Mouse (Mus musculus) forebrain, embryonic 12.5 days (tissue): Measurements from ENCODE around the gene Zfand3. TPM values are rescaled to one million over a fixed set of nuclear protein-coding genes. Genes with fewer than 3 reads are reported as not detected.
A peak's percentile ranks its signal among the peaks of the same experiment; 100 is the strongest.

Experiments used
- ATAC-seq: fragments of 200-750 bp; cut with Nextera tagmentation; 2 replicates; pipeline ENCODE4 v1.8.0; 2017; ENCODE audit warnings: moderate TSS enrichment; ENCODE audit not compliant: low FRiP score
- H3K27ac ChIP-seq: fragments of 300-500 bp; sonication (generic); 2 replicates; pipeline ENCODE4 v1.5.1; 2016; ENCODE audit warnings: mild to moderate bottlenecking
- H3K27me3 ChIP-seq: fragments of 300-500 bp; sonication (generic); 2 replicates; pipeline ENCODE4 v1.6.1; 2016; ENCODE audit warnings: mild to moderate bottlenecking
- H3K36me3 ChIP-seq: fragments of 300-500 bp; sonication (generic); replicated peaks from 2 replicates; pipeline ENCODE4 v1.6.1; 2016; ENCODE audit warnings: mild to moderate bottlenecking
- H3K4me1 ChIP-seq: fragments of 300-500 bp; sonication (generic); 2 replicates; pipeline ENCODE4 v1.6.1; 2016
- H3K4me2 ChIP-seq: fragments of 300-500 bp; sonication (generic); 2 replicates; pipeline ENCODE4 v1.6.1; 2016; ENCODE audit warnings: mild to moderate bottlenecking, moderate library complexity
- H3K4me3 ChIP-seq: fragments of 300-500 bp; sonication (generic); replicated peaks from 2 replicates; pipeline ENCODE4 v1.5.1; 2016; ENCODE audit warnings: mild to moderate bottlenecking
- H3K9ac ChIP-seq: fragments of 300-500 bp; sonication (generic); 2 replicates; pipeline ENCODE4 v1.6.1; 2016; ENCODE audit warnings: mild to moderate bottlenecking
- H3K9me3 ChIP-seq: fragments of 300-500 bp; sonication (generic); 2 replicates; pipeline ENCODE4 v1.6.1; 2016
- WGBS: fragments of 180-500 bp; shearing (Covaris S2); methylation state at CpG from one replicate; pipeline ENCODE4 v1.1.7; 2016; 5-methylcytosine and 5-hydroxymethylcytosine counted together
- polyA plus RNA-seq: library from polyadenylated mRNA; unstranded; fragments of >200 nt; fragmentation: Nextera tagmentation; extraction: Ambion mirVana; gene quantifications from 2 replicates; pipeline ENCODE4 v1.2.1, GENCODE M21; 2016

The Zfand3 gene
- polyA plus RNA-seq, 1 experiment from 2014 or later: 77.3 TPM

DNA sequence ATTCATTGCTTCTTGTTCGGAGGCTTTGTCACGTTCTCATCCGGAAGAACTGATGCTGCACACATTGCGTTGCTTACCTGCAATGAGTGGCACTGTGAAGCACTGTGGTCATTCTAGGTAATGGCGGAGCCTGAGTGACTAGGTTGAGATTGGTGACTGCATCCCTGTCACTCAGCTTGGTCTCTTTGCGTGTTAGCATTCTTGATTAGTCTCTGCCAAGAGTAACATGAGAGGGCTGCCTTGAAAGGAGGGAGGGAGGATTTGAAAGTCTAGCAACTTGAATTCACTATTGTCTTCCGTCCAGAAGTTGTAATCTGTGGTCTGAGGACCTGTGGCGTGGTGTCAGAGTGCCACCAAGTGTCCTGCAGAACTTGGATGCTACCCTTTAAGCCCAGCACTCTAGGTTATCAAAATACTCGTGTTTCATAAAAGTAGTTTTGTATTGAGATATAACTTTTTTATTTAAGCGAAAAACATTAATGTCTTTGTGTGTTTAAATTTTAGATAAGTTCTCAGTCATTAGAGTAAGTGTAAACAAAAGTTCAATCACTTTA, 141.1 kb downstream of the Zfand3 start:
- no peak overlapping the region for H3K27ac ChIP-seq
- H3K9me3 ChIP-seq: no peaks in the 10 kb centered on the region
- ATAC-seq: no peak
- H3K36me3 ChIP-seq: no peaks in the 10 kb centered on the region; the same call in 1 of the 2 replicates
- 73% methylated on average over 10 of the region's 10 CpGs for WGBS
- H3K4me1 ChIP-seq: peaks cover 60% of the 10 kb centered on the region
- no peak overlapping the region for H3K9ac ChIP-seq
- H3K4me2 ChIP-seq: no peak overlapping the region
- H3K4me3 ChIP-seq: no peak overlapping the region
- H3K27me3 ChIP-seq: no peaks in the 10 kb centered on the region

DNA sequence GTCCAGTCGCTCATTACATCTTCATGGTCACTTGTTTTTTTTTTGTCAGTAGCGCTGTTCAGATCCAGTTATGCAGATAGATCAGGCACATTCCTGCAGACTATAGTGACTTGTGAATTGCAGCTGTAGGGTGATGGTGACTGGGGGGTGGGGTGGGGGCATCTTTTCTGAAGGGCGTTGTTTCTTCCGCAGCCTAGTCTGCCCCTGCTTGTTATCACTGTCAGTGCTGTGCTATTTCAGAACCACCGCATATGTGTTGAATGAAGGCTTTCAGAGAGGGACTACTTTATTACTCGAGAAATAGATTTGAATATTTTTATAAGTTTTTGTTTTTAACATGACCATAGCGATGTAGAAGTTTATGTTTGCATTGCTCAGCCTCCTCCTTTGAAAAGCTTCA, 142.0 kb downstream of the Zfand3 start:
- no peak for ATAC-seq
- no peaks in the 10 kb centered on the region for H3K9me3 ChIP-seq
- WGBS: 81% methylated on average over 7 of the region's 7 CpGs
- no peaks in the 10 kb centered on the region for H3K27me3 ChIP-seq
- H3K4me3 ChIP-seq: no peak overlapping the region
- H3K4me2 ChIP-seq: no peak overlapping the region
- no peak overlapping the region for H3K27ac ChIP-seq
- H3K4me1 ChIP-seq: peaks cover 60% of the 10 kb centered on the region
- no peak overlapping the region for H3K9ac ChIP-seq
- no peaks in the 10 kb centered on the region; the same call in 1 of the 2 replicates for H3K36me3 ChIP-seq

DNA sequence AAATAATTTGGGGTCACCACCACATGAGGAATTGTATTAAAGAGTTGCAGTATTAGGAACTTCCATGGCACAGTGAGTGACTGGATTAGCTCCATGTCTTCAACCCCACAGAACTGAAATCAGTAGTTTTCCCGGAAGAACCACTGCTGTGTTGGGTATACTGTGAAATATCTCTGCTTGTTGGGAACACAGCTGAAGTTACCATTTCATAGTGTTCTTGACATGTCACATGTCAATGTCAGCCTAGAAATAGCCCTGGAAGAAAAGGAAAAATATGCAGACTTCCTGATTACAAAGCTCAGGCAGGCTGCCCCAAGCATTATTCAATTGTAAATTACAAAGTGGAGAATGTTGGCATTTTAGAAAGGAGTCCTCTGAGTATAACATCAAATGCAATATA, 143.4 kb downstream of the Zfand3 start:
- Histone ChIP-seq H3K27me3 (no peaks in the 10 kb centered on the region), H3K4me1 (peaks cover 60% of the 10 kb centered on the region), H3K4me2 (no peak overlapping the region), H3K9me3 (no peaks in the 10 kb centered on the region), H3K9ac (no peak overlapping the region), H3K36me3 (no peaks in the 10 kb centered on the region; the same call in 1 of the 2 replicates), H3K4me3 (no peak overlapping the region), H3K27ac (no peak overlapping the region)
- ATAC-seq: no peak
- WGBS: 73% methylated on average over 1 of the region's 1 CpGs

DNA sequence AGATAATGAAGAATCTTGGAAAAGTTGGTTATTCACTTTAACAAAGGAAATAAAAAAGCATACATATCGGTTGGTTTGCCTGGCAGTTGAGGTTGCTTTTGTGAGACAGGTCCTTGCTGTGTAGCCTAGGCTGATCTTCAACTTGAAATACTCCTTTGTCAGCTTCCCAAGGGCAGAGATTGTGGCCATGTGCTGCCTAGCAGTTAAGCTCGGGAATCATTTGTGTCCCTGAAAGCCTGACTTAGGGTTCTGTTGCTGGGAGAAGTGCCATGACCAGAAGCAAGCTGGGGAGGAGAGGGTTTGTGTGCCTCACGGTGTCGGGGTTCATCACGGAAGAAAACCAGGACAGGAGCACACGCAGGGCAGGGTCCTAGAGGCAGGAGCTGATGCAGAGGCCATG, 143.8 kb downstream of the Zfand3 start:
- no peak for ATAC-seq
- no peak overlapping the region for H3K4me2 ChIP-seq
- peak overlapping the region; percentile 51; the same call in 1 of the 2 replicates for H3K27ac ChIP-seq
- H3K4me1 ChIP-seq: peaks cover 56% of the 10 kb centered on the region
- no peaks in the 10 kb centered on the region; the same call in 1 of the 2 replicates for H3K36me3 ChIP-seq
- no peak overlapping the region for H3K4me3 ChIP-seq
- H3K9ac ChIP-seq: no peak overlapping the region
- H3K9me3 ChIP-seq: no peaks in the 10 kb centered on the region
- 71% methylated on average over 6 of the region's 6 CpGs for WGBS
- H3K27me3 ChIP-seq: no peaks in the 10 kb centered on the region

DNA sequence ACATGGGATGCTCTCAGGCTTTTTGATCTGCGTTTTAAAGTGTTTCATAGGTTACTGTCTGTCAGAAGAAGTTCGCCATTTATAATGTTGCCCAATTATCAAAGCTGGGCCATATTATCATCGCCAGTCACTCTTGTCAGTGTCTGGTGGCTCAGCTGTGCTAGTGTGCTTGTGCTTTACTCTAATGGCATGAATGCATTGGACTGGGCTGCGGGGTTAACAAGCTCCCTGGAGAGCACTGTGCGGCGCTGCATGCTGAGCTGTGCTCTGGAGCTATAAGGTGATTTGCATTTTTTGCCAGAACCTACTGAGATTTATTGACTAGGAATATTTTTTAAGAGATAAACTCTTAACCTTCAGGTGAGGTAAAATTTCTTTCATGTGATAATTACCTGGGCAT, 145.4 kb downstream of the Zfand3 start:
- 59% methylated on average over 6 of the region's 6 CpGs for WGBS
- no peak overlapping the region for H3K4me2 ChIP-seq
- H3K27me3 ChIP-seq: no peaks in the 10 kb centered on the region
- no peaks in the 10 kb centered on the region for H3K36me3 ChIP-seq
- no peak overlapping the region for H3K4me3 ChIP-seq
- ATAC-seq: peak; percentile 65; the same call in 1 of the 2 replicates
- H3K9ac ChIP-seq: no peak overlapping the region
- no peak overlapping the region for H3K27ac ChIP-seq
- no peaks in the 10 kb centered on the region for H3K9me3 ChIP-seq
- H3K4me1 ChIP-seq: peaks cover 56% of the 10 kb centered on the region

DNA sequence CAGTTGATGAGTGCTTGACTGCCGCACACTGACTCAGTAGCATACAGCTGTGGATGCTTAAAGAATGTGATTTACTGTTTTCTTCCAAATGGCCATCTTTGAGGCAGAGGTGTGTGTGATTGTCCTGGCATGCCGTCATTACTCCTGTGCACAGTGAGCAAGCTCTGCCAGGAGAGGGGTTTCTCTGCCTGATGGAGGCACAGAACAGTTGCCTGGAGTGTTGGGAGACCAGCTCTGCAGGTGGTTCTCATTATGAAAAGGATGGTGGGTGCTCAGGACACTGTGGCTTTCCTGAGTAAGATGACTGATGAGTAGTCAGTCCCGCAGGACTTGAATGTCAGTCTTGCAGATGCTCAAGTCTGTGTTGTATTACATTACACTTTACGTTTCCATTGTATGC, 149.6 kb downstream of the Zfand3 start:
- Histone ChIP-seq H3K4me3 (no peak overlapping the region), H3K4me1 (peaks cover 45% of the 10 kb centered on the region), H3K27ac (no peak overlapping the region), H3K36me3 (no peaks in the 10 kb centered on the region), H3K4me2 (no peak overlapping the region), H3K27me3 (no peaks in the 10 kb centered on the region), H3K9ac (no peak overlapping the region), H3K9me3 (no peaks in the 10 kb centered on the region)
- 80% methylated on average over 4 of the region's 4 CpGs for WGBS
- no peak for ATAC-seq

DNA sequence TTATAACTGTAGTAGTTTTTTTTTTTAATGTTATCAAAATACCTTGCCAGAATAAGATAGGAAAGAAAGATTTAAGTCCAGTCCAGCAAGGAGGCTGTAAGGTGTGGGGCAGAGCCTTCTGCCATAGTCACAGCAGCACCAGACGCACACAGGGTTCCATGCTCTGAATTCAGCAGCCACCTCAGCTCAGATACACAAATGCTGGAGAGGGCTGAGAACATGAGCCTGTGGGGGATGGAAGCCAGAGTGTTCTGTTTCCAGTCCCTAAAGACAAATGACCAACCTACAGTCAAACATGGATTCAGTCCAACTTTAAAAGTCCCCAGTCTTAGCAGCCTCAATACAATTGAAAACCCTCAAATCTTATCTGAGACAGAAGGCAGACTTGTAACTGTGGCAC, 150.3 kb downstream of the Zfand3 start:
- no peaks in the 10 kb centered on the region for H3K27me3 ChIP-seq
- H3K4me1 ChIP-seq: peaks cover 38% of the 10 kb centered on the region
- no peak overlapping the region for H3K4me3 ChIP-seq
- WGBS: 70% methylated on average over 1 of the region's 1 CpGs
- 0 out of 2 replicates have a peak overlapping the region, but pooled peaks have one; percentile 19 for H3K27ac ChIP-seq
- H3K4me2 ChIP-seq: no peak overlapping the region
- H3K9me3 ChIP-seq: no peaks in the 10 kb centered on the region
- ATAC-seq: no peak
- no peak overlapping the region for H3K9ac ChIP-seq
- no peaks in the 10 kb centered on the region for H3K36me3 ChIP-seq

DNA sequence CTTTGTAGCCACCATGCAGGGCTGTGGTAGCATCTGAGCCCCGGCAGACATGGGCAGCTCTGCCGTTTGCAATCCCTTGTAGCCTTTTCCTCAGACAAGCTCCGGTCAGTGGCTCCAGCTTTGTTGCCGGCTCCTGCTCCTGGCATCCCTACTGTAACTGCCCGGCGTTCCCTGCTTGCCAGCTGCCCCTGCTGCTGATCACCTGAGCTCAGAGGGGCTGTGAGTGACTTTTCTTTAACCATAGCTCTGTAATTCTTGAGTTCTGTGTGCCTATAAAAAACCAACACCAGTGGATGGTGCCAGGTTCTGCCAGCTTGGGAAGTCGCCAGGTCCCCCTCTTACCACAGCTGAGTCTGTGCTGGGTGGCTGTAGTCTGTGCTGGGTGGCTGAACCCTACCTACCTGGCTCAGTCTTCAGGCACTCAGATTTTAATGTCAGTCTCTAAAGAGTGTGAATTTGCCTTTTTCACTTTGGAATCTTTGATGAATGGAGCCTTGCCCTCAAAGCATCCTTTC, 150.9 kb downstream of the Zfand3 start:
- Histone ChIP-seq H3K9ac (no peak overlapping the region), H3K4me2 (no peak overlapping the region), H3K27me3 (no peaks in the 10 kb centered on the region), H3K4me1 (peaks cover 33% of the 10 kb centered on the region), H3K27ac (no peak overlapping the region), H3K36me3 (no peaks in the 10 kb centered on the region), H3K4me3 (no peak overlapping the region), H3K9me3 (no peaks in the 10 kb centered on the region)
- no peak for ATAC-seq
- WGBS: 73% methylated on average over 7 of the region's 7 CpGs

DNA sequence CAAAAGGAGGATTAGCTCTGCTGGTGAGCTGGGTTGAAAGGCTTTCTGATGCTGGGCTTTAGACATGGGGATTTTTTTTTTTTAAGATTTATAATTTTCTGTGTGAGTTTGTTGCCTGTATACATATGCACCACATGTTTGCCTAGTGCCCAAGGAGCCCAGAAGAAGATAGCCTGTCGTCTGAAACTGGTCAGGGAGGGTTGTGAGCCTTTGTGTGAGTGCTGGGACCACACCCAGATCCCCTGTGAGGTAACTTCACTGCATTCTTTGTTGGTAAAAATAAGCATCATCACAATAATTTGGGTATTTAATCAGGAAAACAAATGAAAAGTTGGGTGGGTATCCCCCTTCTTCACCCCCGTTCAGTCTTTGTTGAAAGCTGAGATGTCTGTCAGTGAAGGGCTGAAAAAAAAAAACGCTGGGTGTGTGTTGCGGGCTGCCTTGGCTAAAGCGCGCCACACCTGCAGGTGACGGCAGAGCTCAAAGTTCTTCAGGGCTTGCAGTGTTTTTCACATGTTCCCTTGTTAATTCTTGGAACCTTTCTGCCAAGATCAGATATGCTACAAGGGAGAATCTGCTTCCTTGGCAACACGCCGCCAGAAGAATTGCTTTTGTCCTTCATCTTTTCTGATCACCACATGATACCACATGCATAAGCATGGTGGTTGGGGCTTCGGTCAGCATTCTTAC, 154.0 kb downstream of the Zfand3 start:
- ATAC-seq: no peak
- Histone ChIP-seq H3K4me1 (peaks cover 40% of the 10 kb centered on the region), H3K36me3 (no peaks in the 10 kb centered on the region), H3K4me2 (no peak overlapping the region), H3K9ac (no peak overlapping the region), H3K9me3 (no peaks in the 10 kb centered on the region), H3K27me3 (no peaks in the 10 kb centered on the region), H3K27ac (no peak overlapping the region), H3K4me3 (no peak overlapping the region)
- WGBS: 71% methylated on average over 10 of the region's 10 CpGs

DNA sequence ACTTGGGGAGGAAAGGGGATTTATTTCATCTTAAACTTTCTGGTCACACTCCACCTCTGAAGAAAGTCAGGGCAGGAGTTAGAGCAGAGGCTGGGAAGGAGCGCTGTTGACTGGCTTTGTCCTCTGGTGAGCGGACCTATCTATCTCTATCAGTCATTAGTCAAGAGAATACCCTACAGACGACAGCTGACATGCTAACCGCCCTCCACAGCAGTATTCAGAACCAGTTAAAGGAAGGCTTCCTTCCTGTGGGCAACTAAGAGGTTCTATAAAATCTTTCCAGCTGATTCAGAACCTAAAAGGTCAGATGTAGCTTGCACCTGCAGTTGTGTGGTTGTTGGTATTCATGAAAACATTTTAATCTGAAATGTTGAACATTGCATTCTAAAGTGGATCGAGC, 154.8 kb downstream of the Zfand3 start:
- Histone ChIP-seq H3K9ac (no peak overlapping the region), H3K4me3 (no peak overlapping the region), H3K36me3 (no peaks in the 10 kb centered on the region), H3K9me3 (no peaks in the 10 kb centered on the region), H3K27ac (no peak overlapping the region), H3K4me1 (peaks cover 36% of the 10 kb centered on the region), H3K4me2 (no peak overlapping the region), H3K27me3 (no peaks in the 10 kb centered on the region)
- 76% methylated on average over 5 of the region's 5 CpGs for WGBS
- no peak for ATAC-seq

DNA sequence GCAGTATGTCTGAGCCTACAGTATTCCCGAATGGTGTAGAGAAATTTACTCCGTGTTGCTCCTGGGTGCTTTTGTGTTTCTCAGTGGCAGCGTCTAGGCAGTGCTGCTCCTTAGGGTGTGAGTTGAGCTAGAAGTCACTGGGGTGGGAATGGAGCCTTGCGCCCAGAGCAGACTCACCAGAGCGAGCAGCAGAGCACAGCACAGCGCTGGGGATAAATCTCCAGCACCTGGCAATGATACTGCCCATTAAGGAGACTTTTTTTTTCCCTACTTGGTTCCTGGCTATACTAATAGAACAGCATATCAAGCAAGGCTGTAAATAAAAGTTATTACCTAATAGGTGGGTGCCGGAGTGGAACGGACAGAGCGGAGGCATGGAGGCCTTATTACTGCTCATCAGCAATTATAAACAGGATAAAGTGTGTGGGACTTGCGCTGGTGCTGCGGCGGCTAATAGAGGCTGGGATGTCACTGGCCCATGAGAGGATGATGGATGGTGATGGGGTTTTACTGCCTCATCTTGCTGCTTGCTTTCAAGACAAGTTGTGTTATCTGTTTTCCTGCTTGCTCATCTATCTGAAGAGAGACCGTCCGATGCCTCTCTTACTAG, 156.4 kb downstream of the Zfand3 start:
- Histone ChIP-seq H3K36me3 (no peaks in the 10 kb centered on the region), H3K27ac (no peak overlapping the region), H3K9ac (no peak overlapping the region), H3K4me1 (peaks cover 36% of the 10 kb centered on the region), H3K4me2 (no peak overlapping the region), H3K9me3 (no peaks in the 10 kb centered on the region), H3K27me3 (no peaks in the 10 kb centered on the region), H3K4me3 (no peak overlapping the region)
- no peak for ATAC-seq
- WGBS: 90% methylated on average over 14 of the region's 14 CpGs

DNA sequence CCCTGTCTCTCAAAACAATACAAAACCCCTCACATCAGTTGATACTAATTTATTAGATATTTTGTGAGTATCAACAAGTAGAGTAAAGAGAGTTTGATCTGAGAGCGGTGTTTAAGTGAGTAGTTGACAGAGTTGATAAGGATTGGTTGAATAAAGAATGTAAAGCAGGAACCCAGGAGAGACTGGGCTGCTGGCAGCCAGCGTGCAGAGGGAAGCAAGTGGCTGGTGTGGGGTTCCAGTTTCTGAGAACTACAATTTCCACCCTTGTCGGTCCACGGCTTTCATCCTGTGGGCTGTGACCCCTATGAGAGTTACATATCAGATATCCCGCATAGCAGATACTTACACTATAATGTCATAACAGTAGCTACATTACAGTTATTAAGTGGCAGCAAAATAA, 158.4 kb downstream of the Zfand3 start:
- Histone ChIP-seq H3K27ac (no peak overlapping the region), H3K4me2 (no peak overlapping the region), H3K9ac (no peak overlapping the region), H3K4me1 (peaks cover 21% of the 10 kb centered on the region), H3K4me3 (no peak overlapping the region), H3K36me3 (peaks cover 2% of the 10 kb centered on the region; the same call in 1 of the 2 replicates), H3K9me3 (no peaks in the 10 kb centered on the region), H3K27me3 (no peaks in the 10 kb centered on the region)
- ATAC-seq: no peak
- WGBS: 93% methylated on average over 5 of the region's 5 CpGs
